Mouse (Mus musculus): ENCODE results near the gene 4921511M17Rik.
"Not testable (repeated sequence)": the region's sequence is repeated elsewhere in the genome, so short reads cannot be mapped to it uniquely, and the experiment has no call there.

Gene 4921511M17Rik

DNA sequence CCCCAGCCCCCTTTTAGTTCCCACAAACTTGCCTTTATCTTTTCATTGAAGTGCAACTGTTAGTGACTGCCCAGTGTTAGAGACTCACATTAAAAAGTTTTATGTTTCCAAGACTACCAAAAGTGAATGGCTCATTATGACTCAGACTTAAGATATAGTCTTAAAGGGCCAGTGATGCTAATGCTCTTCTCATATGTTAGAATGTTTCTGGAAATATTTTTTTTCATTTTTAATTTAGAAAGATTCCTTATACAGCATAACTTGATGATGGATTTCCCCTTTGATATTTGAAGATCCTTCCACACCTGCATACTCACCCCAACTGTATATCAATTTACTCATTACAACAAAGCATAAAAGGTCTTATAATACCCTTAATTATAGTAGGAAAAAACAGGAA lies at the start of gene 4921511M17Rik:
TSS of gene 4921511M17Rik (minus strand) at position 101 of the 400 bp plus-strand sequence.
- DNase-seq = not testable (repeated sequence)

DNA sequence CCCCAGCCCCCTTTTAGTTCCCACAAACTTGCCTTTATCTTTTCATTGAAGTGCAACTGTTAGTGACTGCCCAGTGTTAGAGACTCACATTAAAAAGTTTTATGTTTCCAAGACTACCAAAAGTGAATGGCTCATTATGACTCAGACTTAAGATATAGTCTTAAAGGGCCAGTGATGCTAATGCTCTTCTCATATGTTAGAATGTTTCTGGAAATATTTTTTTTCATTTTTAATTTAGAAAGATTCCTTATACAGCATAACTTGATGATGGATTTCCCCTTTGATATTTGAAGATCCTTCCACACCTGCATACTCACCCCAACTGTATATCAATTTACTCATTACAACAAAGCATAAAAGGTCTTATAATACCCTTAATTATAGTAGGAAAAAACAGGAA lies 21.3 kb upstream of the 4921511M17Rik start, which contains the start of gene Gm10057:
TSS of gene Gm10057 (minus strand) at position 101 of the 400 bp plus-strand sequence.
- DNase-seq = not testable (repeated sequence)

DNA sequence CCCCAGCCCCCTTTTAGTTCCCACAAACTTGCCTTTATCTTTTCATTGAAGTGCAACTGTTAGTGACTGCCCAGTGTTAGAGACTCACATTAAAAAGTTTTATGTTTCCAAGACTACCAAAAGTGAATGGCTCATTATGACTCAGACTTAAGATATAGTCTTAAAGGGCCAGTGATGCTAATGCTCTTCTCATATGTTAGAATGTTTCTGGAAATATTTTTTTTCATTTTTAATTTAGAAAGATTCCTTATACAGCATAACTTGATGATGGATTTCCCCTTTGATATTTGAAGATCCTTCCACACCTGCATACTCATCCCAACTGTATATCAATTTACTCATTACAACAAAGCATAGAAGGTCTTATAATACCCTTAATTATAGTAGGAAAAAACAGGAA lies 21.1 kb downstream of the 4921511M17Rik start, which contains the start of gene Samt1:
TSS of gene Samt1 (minus strand) at position 101 of the 400 bp plus-strand sequence.
- not testable (repeated sequence) for DNase-seq

DNA sequence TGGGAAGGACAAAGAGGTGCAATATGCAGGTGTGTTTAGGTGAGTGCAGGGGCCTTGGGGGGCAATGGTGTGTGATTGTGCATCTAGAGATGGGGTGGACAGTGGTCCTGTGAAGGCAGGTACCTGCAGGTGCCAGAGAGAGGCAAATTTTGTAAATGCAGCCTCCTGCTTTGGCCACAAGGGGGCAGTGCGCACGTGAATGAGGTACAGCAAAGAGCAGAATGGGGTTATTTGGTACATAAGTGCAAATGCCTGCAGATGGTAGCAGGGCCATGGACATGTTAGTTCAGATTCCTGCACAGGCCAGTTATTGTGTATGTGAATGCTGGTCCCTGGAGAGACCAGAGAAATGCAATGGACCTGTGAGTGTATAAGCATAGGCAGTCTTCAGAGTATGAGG lies 56.7 kb downstream of the 4921511M17Rik start:
- DNase-seq = not testable (repeated sequence)

DNA sequence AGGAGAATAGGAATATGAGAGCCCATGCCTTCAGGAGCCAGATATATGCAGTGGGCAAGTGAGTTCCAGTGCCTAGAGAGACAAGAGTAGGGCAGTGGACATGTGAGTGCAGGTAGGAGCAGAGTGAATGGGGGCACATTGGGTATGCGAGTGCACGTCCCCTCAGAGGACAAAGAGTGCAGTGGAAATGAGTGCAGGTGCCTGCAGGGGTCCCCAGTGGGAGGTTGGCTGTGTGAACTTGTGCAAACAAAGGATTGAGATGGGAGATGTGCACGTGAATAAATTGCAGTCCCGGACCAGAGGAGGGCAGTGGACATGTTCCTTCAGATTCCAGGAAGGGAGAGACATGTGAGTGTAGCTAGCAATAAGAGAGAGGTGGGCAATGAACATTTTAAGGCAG lies 57.2 kb downstream of the 4921511M17Rik start:
- DNase-seq = not testable (repeated sequence)

DNA sequence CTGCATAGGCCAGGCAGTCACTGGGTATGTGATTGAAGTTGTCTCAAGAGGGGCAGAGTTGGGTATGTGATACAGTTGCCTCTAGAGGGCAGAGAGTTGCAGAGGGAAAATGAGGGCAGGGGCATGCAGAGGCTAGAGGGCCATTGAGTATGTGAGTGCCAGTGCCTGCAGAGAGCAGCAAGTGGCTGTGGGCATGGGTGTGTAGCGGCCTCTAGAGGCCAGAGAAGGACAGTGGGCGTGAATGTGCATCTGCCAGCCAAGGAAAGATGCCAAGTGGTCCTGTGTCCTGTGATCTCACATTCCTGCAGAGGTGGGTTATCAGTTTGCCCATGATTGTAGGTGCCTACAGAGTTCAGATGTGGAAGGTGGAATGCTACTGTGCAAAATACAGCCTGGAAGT lies 59.2 kb downstream of the 4921511M17Rik start:
- peak; percentile 7 for DNase-seq
